Mouse (Mus musculus) lung, postnatal 10 days (tissue): ENCODE measurements at regions not wholly inside any gene's neighbourhood (a gene's known extent, or its start where the extent isn't known, plus 50 kb on each side); places are given as distances from the start of the nearest gene placed in this dataset.

ENCODE experiments used
- DNase-seq: peaks from one replicate; pipeline ENCODE4 v3.0.0; 2021

DNA sequence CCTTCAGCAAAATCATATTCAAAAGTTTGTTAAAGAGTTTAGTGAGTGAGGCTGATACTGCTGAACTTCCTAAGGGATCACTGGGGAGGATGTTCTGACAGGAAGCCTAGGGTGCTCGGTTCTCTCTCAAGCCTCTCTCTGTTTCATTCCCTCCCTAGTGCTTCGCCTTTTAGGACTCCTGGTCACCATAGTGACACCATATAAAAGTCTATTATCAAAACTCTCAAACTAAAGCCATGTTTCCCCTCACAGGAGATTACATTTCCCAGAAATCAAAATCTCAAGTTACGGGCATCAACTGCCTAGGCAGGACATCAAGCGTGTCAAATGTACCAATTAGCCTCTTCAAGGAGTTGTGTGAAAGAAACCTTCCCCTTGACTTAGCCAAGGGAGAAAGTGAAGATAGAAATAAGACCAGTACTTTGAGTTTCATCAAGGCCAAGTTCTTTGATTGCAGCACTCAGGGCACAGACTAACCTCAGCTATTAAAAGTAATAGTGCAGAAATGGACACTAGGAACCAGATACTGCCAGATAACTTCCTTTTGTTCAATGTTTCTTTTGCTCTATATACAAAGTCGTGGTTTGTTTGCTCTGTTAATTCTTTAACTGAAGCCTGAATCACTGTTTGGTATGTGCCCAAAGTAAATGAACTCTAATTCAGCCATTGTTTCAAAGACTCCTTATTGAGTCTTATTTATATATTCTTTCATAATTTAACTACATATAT, 752.6 kb downstream of the Jrkl start:
- no peak for DNase-seq

DNA sequence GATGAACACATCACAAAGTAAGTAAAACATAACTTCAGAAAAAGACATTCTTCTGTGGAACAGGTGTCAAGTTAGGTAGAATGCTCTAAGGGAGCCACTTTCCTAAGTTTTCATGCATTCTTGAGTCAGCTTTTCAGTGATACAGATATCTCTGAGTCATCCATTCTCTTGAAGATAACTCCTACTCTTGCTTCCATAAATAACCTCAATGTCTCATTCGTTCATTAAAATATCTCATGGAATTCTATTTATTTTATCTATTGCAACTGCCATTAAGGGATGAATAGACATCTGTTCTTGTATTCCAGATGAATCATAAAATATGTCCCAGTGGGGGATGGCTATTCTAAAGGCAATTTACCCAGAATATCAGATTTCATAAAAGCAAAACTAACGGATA, 787.8 kb downstream of the Jrkl start:
- DNase-seq, result no peak

DNA sequence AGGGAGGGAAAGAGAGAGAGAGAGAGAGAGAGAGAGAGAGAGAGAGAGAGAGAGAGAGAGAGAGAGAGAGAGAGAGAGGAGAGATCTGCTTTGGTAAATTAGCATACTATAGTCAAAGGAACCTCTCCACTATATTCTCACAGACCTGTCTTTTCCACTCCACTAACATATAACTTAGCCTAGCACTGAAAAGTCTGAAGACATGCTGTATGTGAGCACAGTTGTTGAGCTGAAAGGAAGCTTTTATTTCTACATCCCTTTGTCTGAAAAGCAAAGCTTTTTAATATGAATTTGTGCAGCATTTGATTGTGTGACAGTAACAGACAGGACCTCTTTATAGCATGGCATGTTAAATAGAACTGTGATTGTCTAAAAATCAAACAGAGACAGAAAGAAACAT, 788.9 kb downstream of the Jrkl start:
- no peak for DNase-seq

DNA sequence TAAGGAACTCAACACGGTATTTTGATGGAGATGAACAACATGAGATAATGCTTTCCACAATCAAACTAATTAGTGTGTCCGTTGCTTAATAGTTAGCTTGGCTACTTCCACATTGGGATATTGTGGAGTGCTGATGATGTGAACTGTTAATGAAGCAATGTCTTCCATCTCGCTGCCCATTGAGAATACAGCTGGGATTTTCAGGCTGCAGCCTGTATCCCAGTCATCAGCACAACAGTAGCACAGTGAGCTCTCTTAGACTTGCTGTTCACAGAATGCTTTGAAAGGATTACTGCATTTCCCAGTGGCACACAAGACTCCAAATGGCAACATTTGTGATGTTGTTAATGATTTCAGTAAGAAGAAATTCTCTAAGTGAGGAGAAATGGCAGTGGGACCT, 811.5 kb downstream of the Jrkl start:
- no peak for DNase-seq

DNA sequence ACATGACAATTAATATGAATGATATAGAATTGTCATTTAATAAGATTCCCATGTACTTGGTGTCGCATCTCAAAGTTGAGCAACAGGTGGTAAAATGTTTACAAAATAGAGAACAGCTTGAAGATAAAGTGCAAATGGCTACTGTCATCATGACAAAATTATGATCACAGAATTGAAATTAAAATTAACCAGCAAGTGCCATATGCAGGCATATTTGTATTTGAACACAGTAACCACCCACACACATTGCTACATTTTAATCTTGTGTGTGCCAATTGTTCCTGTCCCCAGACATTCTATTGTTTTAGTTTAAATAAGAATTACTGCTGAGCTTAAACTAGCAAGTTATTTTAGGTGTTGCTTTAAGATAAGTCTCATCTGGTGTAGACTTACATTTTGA, 823.7 kb downstream of the Jrkl start:
- no peak for DNase-seq

DNA sequence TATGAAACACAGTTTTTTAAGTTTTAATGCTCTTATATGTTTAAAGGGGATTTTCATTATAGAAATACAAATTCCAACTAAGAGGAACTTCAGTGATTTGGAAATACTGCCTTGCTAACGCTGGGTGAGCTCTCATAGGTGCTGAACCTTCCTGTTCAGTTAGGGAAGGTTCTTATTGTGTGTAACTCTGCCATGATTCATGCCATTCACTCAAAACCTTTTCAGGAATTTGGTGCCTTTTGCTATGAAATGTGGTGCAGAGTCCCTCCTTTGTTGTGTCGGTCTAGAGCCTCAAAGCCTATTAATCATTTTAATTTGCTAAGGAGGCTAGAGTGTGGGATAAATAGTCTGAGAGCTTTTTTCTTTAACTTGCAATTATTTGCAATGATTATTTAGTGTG, 837.1 kb downstream of the Jrkl start:
- no peak for DNase-seq

DNA sequence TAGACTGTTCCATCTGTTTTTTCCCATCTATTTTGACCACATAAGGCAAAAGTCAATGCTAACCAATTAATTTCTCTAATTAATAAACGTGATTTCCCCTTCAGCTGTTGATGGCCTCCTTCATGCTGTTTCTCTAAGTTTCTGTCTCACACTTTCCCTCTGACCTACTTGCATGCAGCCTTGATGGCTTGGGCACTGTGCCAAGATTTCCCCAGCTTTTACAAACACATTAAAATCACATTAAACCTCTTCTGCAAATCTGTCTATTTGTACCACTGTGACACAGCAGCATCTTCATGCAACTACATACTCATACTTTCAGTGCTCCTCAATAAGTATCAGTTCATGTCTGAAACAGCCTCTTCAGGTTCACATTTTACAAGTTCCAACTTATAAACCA, 841.4 kb downstream of the Jrkl start:
- peak; percentile 28 for DNase-seq

DNA sequence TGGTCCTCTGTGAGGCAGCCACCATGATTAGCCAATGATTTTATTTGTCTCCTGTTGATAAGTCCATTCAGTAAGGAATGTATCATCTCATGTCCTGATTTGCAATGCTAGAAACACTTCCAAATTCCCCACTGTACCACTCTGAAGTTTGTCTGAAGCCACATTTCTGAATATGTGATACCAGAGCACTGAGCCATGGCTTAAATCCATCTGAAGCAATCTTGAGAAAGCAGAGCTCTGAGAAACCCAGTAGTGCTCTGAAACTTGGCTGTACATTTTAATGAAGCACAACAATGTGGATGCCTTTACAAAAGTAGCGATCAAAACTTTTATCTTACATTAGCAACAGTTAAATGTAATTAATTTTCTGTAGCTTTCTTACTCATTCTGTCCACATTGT, 850.0 kb downstream of the Jrkl start:
- no peak for DNase-seq

DNA sequence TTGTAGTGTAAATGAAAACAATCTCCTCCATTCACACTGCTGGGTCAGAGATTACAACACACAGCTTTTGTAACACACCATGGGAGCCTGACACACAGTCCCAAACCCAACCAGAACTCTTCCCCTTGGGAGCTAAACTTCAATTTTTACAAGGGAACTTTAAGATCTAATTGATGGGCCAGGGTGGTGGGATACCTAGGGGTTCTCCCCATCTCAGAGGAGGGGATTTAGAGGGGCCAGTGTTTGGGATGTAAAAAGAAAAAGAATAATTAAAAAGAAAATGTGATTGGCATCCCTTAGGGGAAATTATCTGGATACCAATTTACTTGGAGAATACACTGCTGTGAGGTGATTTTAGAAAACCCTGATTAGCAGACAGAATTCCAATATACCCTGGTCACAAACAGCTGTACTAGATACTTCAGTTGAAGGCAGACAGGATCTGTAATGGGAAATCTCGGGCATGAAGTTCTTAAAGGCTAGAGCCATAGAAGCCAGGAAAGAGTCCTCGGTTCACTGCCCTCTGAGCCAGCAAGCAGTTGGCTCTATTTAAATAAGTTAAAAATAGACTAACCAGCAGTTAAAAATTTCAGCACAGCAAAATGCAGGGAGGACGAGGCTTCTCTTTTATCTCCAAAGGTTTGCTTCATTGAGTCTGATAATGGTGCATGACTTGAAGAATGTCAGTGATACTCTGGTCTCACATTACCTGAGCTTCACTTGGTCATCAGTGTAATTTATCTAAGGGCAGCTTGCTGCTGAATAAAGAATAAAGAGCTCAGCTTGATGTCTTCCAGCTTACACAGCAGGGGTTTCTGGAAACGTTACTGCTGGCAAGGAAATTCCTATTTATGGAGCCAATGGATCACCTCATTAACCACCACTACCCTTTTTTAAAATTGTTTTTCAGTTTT, 864.6 kb downstream of the Jrkl start:
- no peak for DNase-seq

DNA sequence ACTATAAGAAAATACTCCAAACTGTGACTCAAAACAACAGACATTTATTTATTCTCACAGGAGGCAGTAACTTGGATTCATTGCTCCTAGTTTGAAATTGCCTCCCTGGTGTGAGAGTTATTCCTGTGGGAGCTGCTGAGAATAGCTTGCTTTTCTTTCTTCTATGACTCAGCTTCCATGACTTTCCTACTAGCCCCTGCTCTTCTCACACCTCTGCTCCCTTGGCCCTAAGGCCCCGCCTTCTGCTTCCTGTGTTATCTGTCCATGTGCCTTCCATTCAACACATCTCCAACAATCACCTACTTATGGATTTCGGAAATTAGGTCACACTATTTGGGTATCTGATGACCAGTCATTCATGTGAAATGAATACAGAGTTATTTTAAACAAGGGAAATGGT, 865.6 kb downstream of the Jrkl start:
- no peak for DNase-seq

DNA sequence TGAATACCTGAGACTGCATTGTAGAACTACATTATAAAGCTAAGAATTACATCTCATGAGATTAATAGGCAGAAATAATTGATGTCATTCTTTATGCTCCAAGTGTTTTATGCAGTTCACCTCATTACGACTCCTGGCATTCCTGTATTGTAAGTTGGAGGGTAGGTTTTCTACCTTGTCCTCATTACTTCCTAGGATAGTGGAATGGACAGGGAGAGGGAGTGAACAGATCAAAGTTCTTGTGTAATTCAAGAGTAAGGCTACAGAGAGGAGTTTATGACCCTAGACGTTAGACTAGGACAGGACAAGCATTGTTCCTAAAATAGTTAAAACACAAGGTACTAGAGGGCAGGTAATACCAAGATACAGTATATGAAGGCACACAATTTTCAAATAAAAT, 901.3 kb downstream of the Jrkl start:
- no peak for DNase-seq

DNA sequence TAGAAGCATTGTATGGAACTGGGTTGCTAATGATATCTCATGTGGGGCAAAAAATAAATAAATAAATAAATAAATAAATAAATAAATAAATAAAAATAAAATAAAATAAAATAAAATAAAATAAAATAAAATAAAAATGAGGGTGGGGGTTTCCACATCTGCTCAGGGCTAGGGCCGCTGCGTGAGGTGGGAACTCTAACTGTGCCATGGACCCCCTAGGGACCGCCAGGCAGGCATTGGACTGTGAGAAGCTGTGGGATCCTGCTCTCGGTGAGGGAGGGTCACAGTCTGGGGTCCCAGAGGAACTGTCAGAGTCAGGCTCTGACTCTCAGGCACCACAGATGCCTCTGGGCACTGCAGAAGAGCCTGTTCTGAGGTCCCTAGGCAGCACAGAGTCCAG, 904.2 kb downstream of the Jrkl start:
- DNase-seq, result no peak

DNA sequence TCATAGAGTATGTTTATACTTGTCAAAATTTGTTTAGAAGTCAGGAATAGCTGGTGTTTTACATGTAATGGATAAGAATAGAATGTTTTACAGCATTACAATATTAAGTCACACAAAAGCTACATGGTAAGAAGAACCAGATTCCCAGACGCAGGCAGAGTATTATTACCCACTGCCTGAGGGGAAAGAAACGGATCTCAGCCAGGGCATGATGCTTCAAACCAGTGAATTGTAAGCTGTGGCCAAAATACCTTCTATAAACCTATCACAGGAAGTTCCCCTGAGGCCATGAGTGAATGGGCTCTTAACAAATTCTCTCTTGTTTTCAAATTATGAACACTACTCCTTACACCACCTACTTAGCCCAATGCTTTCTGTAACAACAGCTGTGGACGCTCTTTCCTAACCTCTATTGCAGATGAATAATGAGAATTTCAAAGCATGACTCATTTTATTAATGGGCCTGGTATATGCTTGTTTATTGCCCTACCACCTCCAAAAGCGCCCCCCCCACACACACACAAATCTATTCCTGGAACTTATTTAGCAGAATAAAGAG, 932.0 kb downstream of the Jrkl start:
- DNase-seq, result no peak

DNA sequence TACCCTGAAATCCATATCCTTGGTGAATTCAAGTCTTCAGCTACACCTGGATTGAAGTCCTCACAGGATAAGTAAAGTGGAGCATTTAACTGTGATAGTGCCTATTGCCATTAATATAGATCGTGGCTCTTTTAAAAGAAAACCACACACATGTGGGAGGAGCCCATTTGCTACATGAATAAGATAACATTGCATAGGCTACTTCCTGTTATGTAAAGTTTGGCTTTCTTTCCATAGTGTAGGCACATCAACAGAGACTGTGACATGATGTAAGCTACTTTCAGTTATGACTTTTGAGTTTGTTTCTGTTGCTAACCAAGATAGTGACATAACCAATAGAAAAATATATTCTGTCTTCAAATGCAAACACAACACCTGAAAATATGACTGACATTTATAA, 932.6 kb downstream of the Jrkl start:
- no peak for DNase-seq
